Mouse (Mus musculus) small intestine, adult 2 months (tissue): Measurements from ENCODE around the gene Arap1.

Experiments used
- CTCF ChIP-seq: fragments of 200-500 bp; IDR thresholded peaks from 2 replicates; pipeline ENCODE4 v1.5.1; 2012; ENCODE audit warnings: low read depth, mild to moderate bottlenecking, control low read depth, inconsistent platforms, low read length, moderate library complexity, mixed read lengths; ENCODE audit not compliant: insufficient replicate concordance, insufficient read length; ENCODE audit errors: extremely low read depth
- POLR2A ChIP-seq: fragments of 200-500 bp; IDR thresholded peaks from 2 replicates; pipeline ENCODE4 v1.6.1; 2012; ENCODE audit warnings: low read depth, mild to moderate bottlenecking, control low read depth, inconsistent platforms, low read length, moderate library complexity

DNA sequence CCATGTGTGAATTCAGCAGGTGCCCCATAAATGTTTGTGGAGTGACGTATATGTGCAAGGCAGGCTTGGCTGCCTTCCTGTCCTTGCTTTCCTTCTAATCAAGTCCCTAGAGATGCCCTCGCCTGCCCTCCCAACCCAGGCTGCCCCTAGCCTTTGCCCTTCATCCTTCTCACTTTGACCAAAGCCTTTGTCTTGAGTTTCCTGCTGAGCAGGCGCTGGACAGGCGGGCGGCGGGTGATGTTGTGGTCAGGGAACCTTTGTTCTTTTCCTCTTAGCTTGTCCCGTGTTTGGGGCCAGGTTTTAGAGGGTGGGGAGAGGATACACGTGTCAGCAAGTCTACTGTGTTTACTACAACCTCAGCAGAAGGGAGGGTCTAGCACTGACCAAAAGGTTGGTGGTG is 105.9 kb downstream of the Arap1 start:
- TF ChIP-seq CTCF (no peak), POLR2A (no peak)
